Mouse (Mus musculus) cerebral cortex, adult 2 months (tissue): ENCODE measurements around the gene Sh3gl2.

ENCODE experiments used
- WGBS: fragments of 180-500 bp; shearing (Covaris S2); methylation state at CpG from one replicate; pipeline ENCODE4 v1.1.7; 2018; 5-methylcytosine and 5-hydroxymethylcytosine counted together

The Sh3gl2 gene

DNA sequence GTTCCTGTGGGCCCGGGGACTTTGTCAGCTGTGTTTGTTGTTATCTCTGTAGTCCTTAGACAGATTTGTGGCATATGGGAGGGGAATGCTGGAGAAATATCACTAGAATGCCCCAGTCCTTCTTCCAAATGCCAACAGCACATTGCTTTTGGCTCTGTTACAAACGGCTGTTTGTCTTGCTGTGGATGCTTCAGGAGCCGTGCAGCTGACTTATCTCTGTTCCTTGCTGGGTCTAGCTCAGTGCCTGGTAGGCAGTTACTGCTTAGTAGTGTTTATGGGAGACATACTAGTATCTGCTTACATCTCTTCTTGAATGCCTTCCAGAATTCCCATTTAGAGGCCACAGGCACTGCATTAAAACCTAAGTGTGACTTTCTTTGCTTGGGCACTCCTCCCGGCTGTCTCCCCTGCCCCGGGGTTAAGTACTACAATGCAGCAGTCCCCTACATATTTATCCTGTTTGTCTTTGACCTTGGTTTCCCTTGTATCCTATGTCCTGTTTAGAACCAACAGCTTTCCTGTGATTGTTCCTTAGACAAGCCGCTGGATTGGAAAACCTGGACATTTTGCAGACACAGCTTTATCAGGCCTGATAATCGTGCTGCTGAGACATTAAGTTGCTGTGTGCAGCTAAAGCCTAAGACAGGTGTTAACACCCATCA is 101.1 kb downstream of the Sh3gl2 start:
- 52% methylated on average over 7 of the region's 7 CpGs for WGBS

DNA sequence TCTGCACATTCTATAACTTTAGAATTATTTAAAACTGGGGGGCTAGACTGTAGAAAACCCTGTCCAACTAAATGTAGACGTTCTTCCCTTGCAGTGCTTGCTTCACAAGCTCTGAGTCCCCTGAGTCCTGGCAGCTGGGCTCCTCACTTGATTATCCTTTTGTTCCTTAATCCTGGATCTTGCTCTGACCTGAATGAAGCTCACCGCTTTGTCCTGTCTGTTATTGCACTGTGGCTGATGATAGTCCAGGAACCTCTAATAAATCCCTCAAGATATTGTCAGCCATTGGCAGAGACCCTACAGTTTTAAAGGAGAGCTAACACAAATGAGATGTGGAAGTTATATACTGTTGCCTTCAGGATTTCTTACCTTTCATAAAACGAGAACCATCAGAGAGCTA is 114.2 kb downstream of the Sh3gl2 start:
- WGBS: 58% methylated on average over 3 of the region's 3 CpGs

GRCm38 (mm10) chr4:85325454-85325853 is 120.5 kb downstream of the Sh3gl2 start:
- 47% methylated on average over 6 of the region's 6 CpGs for WGBS

DNA sequence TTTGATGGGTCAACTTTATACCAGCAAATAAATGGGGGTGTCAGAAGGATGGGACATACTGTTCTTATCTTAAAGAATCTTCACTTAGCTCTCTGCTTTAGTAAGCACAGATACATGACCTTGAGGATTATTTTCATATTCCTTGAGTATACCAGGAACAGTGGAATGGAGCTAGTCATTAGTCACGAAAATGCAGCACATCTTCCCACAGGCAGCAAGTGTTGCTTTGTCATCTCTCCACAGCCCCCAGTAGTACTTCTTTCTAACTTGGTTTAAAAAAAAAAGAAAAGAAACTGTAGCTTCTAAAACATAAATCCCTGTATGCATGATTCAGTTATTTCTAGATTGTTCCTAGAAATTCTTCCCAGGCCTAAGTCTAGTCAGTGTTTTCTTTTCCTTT is 121.1 kb downstream of the Sh3gl2 start:
- WGBS: 55% methylated on average over 1 of the region's 1 CpGs

DNA sequence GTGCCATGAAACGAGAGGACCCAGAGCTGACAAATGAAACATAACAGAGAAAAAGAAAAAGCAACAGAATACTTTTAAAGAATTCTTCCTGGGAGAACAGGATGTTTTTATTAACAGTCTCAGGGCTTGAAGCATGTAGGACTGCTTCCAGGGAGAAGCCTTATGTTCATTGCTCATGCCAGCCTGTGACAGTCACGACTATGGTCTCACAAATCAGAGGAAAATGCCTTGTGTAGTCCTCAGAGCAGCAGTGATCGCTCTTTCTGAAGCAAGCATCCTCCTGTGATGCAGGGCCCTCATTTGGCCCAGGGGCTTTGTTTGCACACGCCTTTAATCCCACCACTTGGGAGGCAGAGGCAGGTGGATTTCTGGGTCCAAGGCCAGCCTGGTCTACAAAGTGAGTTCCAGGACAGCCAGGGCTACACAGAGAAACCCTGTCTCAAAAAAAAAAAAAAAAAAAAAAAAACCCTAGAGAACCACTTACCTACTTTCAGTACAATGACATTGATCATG is 129.8 kb downstream of the Sh3gl2 start:
- 42% methylated on average over 4 of the region's 4 CpGs for WGBS

DNA sequence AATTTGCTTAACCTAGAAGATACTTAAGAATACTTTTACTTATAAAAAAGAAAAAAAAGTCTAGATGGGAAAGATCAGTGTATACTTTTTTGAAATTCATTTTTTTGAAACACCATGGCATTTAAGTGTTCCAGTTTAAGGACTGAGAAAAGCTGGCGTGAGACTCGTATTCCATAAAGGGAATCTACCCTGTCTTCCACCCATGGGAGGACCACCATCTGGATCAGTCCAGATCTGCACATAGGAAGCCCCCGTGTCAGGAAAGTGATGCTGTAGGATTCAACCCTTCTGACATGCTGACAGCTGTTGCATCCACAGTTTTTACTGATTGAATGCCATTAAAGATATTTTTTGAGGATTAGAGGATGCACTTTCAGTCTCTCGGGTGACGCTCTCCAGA is 134.2 kb downstream of the Sh3gl2 start:
- WGBS: 50% methylated on average over 5 of the region's 5 CpGs

GRCm38 (mm10) chr4:85340686-85341085 is 135.8 kb downstream of the Sh3gl2 start:
- WGBS: 62% methylated on average over 6 of the region's 6 CpGs

DNA sequence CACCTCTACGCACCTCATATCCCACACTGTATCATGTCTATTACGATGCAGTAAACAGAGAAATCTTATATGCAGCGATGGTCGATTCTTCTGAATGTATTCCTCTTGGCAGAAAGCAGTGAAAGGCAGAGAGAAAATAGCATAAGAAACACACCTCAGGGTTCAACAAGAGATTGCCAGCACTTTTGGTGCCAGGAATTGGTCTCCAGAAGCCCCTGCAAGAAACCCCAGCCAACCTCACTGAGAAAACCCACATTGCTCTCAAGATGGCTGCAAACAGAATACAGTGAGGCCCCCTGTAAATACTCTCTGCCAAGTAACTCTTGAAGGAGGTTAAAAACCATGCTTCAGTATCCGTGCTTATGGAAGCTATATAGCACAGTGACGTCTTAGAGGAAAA is 141.0 kb downstream of the Sh3gl2 start:
- WGBS: 66% methylated on average over 6 of the region's 6 CpGs

- WGBS: 35% methylated on average over 8 of the region's 8 CpGs
Observed at GRCm38 (mm10) chr4:85348079-85348643, 143.2 kb downstream of the Sh3gl2 start.

- 61% methylated on average over 3 of the region's 3 CpGs for WGBS
Observed at GRCm38 (mm10) chr4:85362661-85363060, 157.7 kb downstream of the Sh3gl2 start.

GRCm38 (mm10) chr4:85363205-85363604 is 158.3 kb downstream of the Sh3gl2 start:
- 85% methylated on average over 4 of the region's 4 CpGs for WGBS

GRCm38 (mm10) chr4:85371036-85371435 is 166.1 kb downstream of the Sh3gl2 start:
- 35% methylated on average over 6 of the region's 6 CpGs for WGBS

DNA sequence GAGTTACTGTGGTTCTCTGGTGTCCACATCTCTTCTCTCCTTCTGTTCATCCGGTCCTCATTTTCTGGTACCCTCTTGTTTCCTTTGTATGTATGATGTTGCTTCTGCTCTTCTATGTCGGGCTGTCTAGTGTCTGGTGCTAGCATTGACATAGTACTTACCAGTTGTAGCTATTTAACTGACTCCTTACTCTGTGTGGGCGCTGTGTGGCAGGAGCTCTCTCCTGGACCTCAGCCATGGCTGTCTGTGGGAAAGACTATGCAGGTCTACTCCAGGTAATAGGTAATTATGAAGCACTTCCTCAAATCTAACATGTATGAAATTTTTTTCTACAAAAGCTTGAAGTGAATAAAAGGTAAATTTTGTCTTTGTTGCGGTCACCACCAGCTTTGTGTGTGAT is 169.9 kb downstream of the Sh3gl2 start:
- WGBS: 75% methylated on average over 4 of the region's 4 CpGs

GRCm38 (mm10) chr4:85376187-85376586 is 171.3 kb downstream of the Sh3gl2 start:
- 71% methylated on average over 6 of the region's 6 CpGs for WGBS

- WGBS: 62% methylated on average over 5 of the region's 5 CpGs
Observed at GRCm38 (mm10) chr4:85376610-85377009, 171.7 kb downstream of the Sh3gl2 start.

- WGBS: 83% methylated on average over 5 of the region's 5 CpGs
Observed at GRCm38 (mm10) chr4:85385241-85385640, 180.3 kb downstream of the Sh3gl2 start.

DNA sequence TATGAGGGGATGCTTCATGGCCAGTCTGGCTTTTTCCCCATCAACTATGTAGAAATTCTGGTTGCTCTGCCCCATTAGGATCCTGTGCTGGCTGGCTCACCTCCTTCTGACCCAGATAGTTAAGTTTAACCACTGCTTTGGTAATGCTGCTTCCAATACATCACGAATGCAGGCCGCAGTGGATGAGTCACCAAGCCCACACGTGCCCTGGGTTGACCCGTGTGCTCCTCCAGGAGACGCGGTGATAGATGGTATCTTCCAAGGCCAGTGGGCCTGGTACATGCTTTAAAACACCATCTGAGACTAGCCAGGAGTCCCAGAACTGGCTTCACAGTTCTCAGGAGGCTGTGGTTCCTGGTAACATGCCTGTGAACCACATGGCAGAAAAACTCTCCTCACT is 182.8 kb downstream of the Sh3gl2 start:
- 74% methylated on average over 6 of the region's 6 CpGs for WGBS

DNA sequence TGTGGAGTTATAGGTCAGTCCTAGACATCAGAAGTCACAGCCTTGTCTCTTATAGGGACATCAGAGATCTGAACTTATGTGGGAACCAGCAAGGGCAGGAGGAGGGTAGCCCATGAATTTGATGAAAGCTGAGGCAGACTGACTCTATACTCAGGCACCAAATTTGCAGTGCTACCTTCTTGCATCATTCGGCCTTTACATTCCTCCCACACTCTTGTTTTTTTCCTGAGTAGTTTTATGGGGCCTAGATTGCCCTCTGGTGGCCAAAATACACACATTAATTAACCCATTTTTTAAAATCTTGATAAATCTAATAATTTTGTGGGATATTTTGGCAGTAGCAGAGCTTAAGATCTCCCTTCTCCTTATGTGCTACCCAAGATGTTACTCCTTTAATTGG is 186.9 kb downstream of the Sh3gl2 start:
- WGBS: 29% methylated on average over 1 of the region's 1 CpGs

DNA sequence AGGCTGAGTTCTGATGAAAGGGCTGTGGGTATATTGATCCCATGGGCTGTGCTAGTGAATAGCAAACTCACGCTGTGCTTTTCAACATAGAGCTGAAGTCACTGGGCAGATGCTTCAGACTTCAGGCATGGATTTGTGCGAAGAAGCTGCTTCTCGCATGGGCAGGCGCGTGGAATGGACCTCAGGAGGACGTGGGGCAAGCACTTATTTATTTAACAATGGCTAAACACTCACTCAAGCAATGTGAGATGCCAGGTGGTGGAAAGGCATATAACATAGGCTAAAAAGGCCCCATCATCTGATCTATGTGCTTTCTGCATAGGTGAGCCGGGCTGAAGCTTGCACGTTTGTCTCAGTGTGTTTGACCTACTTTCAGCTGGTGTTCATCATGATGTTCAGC is 193.8 kb downstream of the Sh3gl2 start:
- WGBS: 78% methylated on average over 8 of the region's 8 CpGs

DNA sequence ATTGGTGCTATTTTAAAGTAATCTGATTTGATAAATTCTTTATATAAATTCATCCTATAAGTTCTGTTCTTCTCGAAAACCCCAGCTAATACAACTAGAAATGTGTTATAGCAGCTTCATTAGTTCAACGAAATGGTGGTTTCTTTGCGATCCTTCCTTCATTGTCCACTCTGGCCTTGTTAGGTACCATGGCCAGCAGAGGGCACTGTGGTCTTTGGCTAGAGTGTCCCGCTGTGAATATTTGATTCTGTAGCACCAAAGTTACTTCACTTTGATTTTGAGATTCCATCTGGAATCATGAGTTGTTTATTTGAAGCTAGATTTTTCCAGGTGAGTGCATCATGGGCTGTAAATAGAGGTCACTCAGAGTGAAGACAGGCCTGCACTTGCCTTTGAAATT is 197.9 kb downstream of the Sh3gl2 start:
- 34% methylated on average over 4 of the region's 4 CpGs for WGBS

DNA sequence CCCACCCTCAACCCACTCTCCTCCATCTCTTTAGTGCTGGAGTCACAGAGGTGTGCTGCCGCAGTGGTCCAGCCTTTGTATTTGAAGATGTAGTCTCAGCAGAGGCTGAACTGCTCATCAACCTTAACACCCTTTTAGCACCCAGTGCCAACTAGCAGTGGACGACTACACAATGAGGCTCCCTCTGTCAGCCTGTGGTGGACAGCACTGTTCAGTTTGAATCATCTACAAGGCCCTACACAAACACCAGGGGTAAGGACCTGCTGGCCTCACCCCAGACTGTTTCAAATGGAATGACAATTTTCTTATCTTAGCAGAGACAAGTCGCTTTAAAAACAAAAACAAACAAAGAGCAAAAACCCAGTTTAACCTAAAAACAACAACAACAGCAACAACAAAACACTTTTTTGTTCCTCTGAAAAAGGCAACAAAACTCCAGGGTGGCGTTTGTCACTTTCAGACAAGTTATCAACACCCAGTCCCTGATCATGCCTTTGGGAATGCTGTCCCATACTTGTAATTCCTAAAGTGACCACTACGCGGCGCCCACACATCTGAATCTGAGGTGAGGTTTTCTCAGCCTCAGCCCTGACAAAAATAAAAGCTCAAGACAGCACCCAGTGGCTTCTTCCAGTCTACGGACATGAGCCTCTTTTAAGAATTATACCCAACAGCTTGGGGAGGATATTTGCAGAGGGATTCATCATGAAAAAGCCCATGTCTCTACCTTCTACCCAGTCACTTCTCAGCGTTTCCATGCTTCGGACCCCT is 199.7 kb downstream of the Sh3gl2 start:
- WGBS: 39% methylated on average over 10 of the region's 10 CpGs

DNA sequence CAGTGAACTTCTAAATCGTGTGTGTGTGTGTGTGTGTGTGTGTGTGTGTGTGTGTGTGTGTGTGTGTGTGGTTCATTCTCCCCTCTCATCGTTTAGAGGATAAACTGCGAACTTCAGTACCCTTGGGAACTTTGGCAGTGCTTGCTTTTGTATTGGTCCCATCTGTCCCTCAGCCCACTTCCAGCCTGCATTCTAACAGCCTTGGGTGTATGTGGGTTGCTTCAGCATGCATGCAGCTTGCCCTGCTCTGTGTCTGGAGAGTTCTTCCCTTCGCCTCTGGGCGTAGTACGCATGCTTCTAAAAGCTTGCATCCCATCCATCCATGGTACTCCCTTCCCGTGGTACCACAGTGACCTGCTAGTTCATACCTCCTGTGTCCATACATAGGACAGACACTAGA is 200.3 kb downstream of the Sh3gl2 start:
- 51% methylated on average over 7 of the region's 7 CpGs for WGBS

- WGBS: over 99% methylated on average over 3 of the region's 3 CpGs
Observed at GRCm38 (mm10) chr4:85416466-85416865, 211.5 kb downstream of the Sh3gl2 start.
